Mouse (Mus musculus) retina, adult 2 months (tissue): ENCODE measurements at regions not wholly inside any gene's neighbourhood (a gene's known extent, or its start where the extent isn't known, plus 50 kb on each side); places are given as distances from the start of the nearest gene placed in this dataset.
"Not testable (repeated sequence)": the region's sequence is repeated elsewhere in the genome, so short reads cannot be mapped to it uniquely, and the experiment has no call there.

ENCODE experiments used
- DNase-seq: peaks from one replicate; pipeline ENCODE4 v3.0.0-alpha.2; 2012; ENCODE audit warnings: low read depth, low spot score

GRCm38 (mm10) chr13:73035336-73035940 is 224.8 kb upstream of the Irx4 start:
- no peak for DNase-seq

GRCm38 (mm10) chr13:73039731-73040130 is 220.5 kb upstream of the Irx4 start:
- no peak for DNase-seq

GRCm38 (mm10) chr13:73041233-73042040 is 218.8 kb upstream of the Irx4 start:
- DNase-seq, result no peak

GRCm38 (mm10) chr13:73069840-73070530 is 190.3 kb upstream of the Irx4 start:
- DNase-seq, result no peak

GRCm38 (mm10) chr13:73070531-73070908 is 189.8 kb upstream of the Irx4 start:
- DNase-seq, result no peak

GRCm38 (mm10) chr13:73071032-73071431 is 189.2 kb upstream of the Irx4 start:
- DNase-seq, result no peak

- DNase-seq, result no peak
Measured at GRCm38 (mm10) chr13:73071854-73072852, 188.1 kb upstream of the Irx4 start.

GRCm38 (mm10) chr13:73077866-73078430 is 182.3 kb upstream of the Irx4 start:
- no peak for DNase-seq

- DNase-seq, result not testable (repeated sequence)
Measured at GRCm38 (mm10) chr13:73087815-73088214, 172.5 kb upstream of the Irx4 start.

GRCm38 (mm10) chr13:73091886-73092285 is 168.4 kb upstream of the Irx4 start:
- DNase-seq, result no peak

GRCm38 (mm10) chr13:73097502-73097901 is 162.8 kb upstream of the Irx4 start:
- no peak for DNase-seq

GRCm38 (mm10) chr13:73099407-73099806 is 160.9 kb upstream of the Irx4 start:
- no peak for DNase-seq

GRCm38 (mm10) chr13:73107250-73107993 is 152.9 kb upstream of the Irx4 start:
- no peak for DNase-seq

GRCm38 (mm10) chr13:73116822-73117632 is 143.3 kb upstream of the Irx4 start:
- no peak for DNase-seq

GRCm38 (mm10) chr13:73117633-73118076 is 142.6 kb upstream of the Irx4 start:
- no peak for DNase-seq

GRCm38 (mm10) chr13:73122945-73123344 is 137.3 kb upstream of the Irx4 start:
- DNase-seq, result no peak

- DNase-seq, result no peak
Measured at GRCm38 (mm10) chr13:73131270-73131669, 129.0 kb upstream of the Irx4 start.

- DNase-seq, result no peak
Measured at GRCm38 (mm10) chr13:73132746-73133145, 127.5 kb upstream of the Irx4 start.

- DNase-seq, result no peak
Measured at GRCm38 (mm10) chr13:73134929-73135328, 125.3 kb upstream of the Irx4 start.
